Mouse (Mus musculus): ENCODE measurements around the gene 4930556J24Rik.
"Not testable (repeated sequence)": the region's sequence is repeated elsewhere in the genome, so short reads cannot be mapped to it uniquely, and the experiment has no call there.

DNA sequence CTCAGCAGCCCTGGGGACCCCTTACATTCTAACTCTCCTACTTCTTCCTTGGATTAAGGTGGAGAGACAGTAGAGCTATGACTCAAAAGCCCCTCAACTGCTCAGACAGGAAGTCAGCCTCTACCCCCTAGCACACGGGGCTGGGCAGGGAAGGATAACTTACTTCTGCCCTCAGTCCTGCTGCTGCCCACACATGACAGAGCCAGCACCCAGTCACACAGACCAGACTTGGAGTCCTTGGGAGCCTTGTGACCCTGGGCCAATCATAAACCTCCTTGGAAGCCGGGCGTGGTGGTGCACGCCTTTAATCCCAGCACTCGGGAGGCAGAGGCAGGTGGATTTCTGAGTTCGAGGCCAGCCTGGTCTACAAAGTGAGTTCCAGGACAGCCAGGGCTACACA, 65.1 kb downstream of the 4930556J24Rik start:
- not testable (repeated sequence) for TF ChIP-seq GATA1 (IDR thresholded peaks at IDR 0.05; ENCODE audit: borderline replicate concordance, low read length); FLI1 (IDR thresholded peaks at IDR 0.05; ENCODE audit: low read length)
